Mouse (Mus musculus) heart, embryonic 11.5 days (tissue): Measurements from ENCODE around the gene Dynlrb2. TPM values are rescaled to one million over a fixed set of nuclear protein-coding genes. Genes with fewer than 3 reads are reported as not detected.

Source experiments
- ATAC-seq: fragments of 200-750 bp; cut with Nextera tagmentation; replicated peaks from 2 replicates; pipeline ENCODE4 v1.8.0; 2017; ENCODE audit warnings: moderate library complexity; ENCODE audit not compliant: insufficient number of reproducible peaks, low FRiP score, low TSS enrichment
- H3K27ac ChIP-seq: fragments of 300-500 bp; sonication (generic); 2 replicates; pipeline ENCODE4 v1.5.1; 2014; ENCODE audit warnings: mild to moderate bottlenecking, low read depth, low read length
- H3K27me3 ChIP-seq: fragments of 300-500 bp; sonication (generic); 2 replicates; pipeline ENCODE4 v1.6.1; 2014; ENCODE audit warnings: mild to moderate bottlenecking, low read length, mixed read lengths; ENCODE audit not compliant: control insufficient read depth, insufficient read depth
- H3K36me3 ChIP-seq: fragments of 300-500 bp; sonication (generic); 2 replicates; pipeline ENCODE4 v1.6.1; 2014; ENCODE audit warnings: mild to moderate bottlenecking, low read length, moderate library complexity, mixed read lengths; ENCODE audit not compliant: control insufficient read depth, insufficient read depth
- H3K4me1 ChIP-seq: fragments of 300-500 bp; sonication (generic); 2 replicates; pipeline ENCODE4 v1.6.1; 2014; ENCODE audit warnings: low read length; ENCODE audit not compliant: control insufficient read depth, insufficient read depth
- H3K4me2 ChIP-seq: fragments of 300-500 bp; sonication (generic); 2 replicates; pipeline ENCODE4 v1.6.1; 2014; ENCODE audit warnings: mild to moderate bottlenecking, moderate library complexity
- H3K4me3 ChIP-seq: fragments of 300-500 bp; sonication (generic); 2 replicates; pipeline ENCODE4 v1.5.1; 2014; ENCODE audit warnings: low read depth, low read length
- H3K9ac ChIP-seq: fragments of 300-500 bp; sonication (generic); 2 replicates; pipeline ENCODE4 v1.6.1; 2014; ENCODE audit warnings: mild to moderate bottlenecking, low read depth, low read length, moderate library complexity
- H3K9me3 ChIP-seq: fragments of 300-500 bp; sonication (generic); replicated peaks from 2 replicates; pipeline ENCODE4 v1.6.1; 2016; ENCODE audit warnings: low read length; ENCODE audit not compliant: control insufficient read depth
- WGBS: fragments of 180-500 bp; shearing (Covaris S2); extraction: QIAGEN DNeasy Blood & Tissue Kit; methylation state at CpG from one replicate; pipeline ENCODE4 v1.1.7; 2014; ENCODE audit not compliant: insufficient replicate concordance; 5-methylcytosine and 5-hydroxymethylcytosine counted together
- polyA plus RNA-seq: library from polyadenylated mRNA; unstranded; fragments of >200 nt; fragmentation: Nextera tagmentation; extraction: Ambion mirVana; gene quantifications from 2 replicates; pipeline ENCODE4 v1.2.1, GENCODE M21; 2014

The Dynlrb2 gene
- polyA plus RNA-seq = not detected in 2 replicates

DNA sequence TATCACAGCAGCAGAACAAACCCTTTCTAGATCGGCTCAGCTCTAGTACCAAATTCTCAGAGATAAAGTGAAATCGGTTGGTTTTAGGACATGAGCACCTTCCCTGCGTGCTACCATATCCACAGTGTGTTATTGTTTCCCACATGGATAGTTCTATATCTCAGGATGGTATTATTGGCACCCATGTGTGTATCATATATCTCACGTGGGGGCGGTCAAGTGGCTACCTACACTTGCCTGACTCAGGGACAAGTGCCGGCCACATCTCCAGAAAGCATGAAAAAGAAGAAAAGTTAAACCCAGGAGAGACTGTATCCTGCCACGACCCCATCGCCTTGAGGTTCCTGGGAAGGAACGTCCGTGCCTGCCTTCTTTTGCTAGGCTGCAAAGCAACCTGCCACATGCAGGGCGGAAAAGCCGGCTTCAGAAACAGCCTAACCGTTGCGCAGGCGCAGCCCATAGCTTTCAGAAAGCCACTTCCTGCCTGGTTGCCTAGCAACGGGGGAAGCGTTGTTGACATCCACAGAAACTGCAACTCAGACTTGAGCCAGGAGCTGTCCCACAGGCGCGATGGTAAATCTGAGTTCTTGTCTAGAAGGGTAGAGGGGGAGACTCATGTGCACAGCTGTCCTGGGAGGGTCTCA, at the start of gene Dynlrb2:
TSS of gene Dynlrb2 (plus strand) at position 498 of the 644 bp plus-strand sequence.
- peak; percentile 68; the same call in 1 of the 2 replicates for ATAC-seq
- Histone ChIP-seq H3K36me3 (no peaks in the 10 kb centered on the region), H3K27ac (no peak within 1 kb of the TSS), H3K4me3 (peak within 1 kb of the TSS; percentile 42), H3K9me3 (no peaks in the 10 kb centered on the region), H3K9ac (peak within 1 kb of the TSS; percentile 57), H3K4me2 (peak within 1 kb of the TSS; percentile 82), H3K4me1 (no peaks in the 10 kb centered on the region; the same call in 1 of the 2 replicates), H3K27me3 (no peaks in the 10 kb centered on the region)
- 8% methylated on average over 19 of the region's 19 CpGs for WGBS

DNA sequence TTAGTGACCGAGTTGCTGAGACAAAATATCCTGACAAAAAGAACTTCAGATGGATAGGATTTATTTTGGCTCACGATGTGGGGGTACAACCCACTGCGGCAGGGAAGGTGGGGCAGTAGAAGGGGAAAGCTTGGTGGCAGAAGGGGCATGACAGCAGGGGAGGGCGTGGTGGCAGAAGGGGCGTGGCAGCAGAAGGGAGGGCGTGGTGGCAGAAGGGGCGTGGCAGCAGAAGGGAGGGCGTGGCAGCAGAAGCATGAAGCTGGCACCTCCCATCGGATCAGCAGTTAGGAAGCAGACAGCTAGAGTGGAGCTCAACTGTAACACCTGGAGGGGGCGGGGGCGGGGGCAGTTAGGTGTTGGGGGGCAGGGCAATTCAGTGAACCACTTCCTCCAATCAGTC, 46.2 kb upstream of the Dynlrb2 start:
- H3K27ac ChIP-seq = no peak overlapping the region
- no peaks in the 10 kb centered on the region for H3K27me3 ChIP-seq
- H3K4me2 ChIP-seq = no peak overlapping the region
- no peak for ATAC-seq
- H3K36me3 ChIP-seq = no peaks in the 10 kb centered on the region
- H3K9me3 ChIP-seq = no peaks in the 10 kb centered on the region
- WGBS = 71% methylated on average over 9 of the region's 11 CpGs
- no peak overlapping the region for H3K4me3 ChIP-seq
- H3K9ac ChIP-seq = no peak overlapping the region
- no peaks in the 10 kb centered on the region for H3K4me1 ChIP-seq

DNA sequence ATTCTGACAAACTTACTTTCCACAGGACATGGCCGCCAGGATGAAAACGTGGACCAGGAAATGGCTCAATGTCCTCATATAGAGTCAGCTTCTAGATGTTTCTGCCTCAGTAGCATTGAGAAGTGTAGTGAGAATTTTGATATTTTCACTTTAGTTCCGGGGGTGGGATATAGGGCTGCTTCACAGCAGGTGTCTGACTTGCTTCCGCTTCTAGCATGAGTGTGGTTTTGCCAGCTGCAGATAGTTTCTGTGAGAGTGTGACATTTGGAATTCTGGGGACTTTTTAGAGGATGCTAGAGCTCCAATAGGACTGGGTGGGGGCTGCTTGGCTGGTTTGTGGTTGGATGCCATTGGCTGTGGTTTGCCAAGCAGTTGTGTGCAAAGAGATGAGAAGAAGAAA, 43.3 kb upstream of the Dynlrb2 start:
- no peak overlapping the region for H3K4me2 ChIP-seq
- ATAC-seq = no peak
- no peak overlapping the region for H3K9ac ChIP-seq
- no peak overlapping the region for H3K27ac ChIP-seq
- H3K4me1 ChIP-seq = no peaks in the 10 kb centered on the region
- H3K27me3 ChIP-seq = no peaks in the 10 kb centered on the region
- WGBS = 77% methylated on average over 4 of the region's 4 CpGs
- no peaks in the 10 kb centered on the region for H3K36me3 ChIP-seq
- no peak overlapping the region for H3K4me3 ChIP-seq
- H3K9me3 ChIP-seq = no peaks in the 10 kb centered on the region

DNA sequence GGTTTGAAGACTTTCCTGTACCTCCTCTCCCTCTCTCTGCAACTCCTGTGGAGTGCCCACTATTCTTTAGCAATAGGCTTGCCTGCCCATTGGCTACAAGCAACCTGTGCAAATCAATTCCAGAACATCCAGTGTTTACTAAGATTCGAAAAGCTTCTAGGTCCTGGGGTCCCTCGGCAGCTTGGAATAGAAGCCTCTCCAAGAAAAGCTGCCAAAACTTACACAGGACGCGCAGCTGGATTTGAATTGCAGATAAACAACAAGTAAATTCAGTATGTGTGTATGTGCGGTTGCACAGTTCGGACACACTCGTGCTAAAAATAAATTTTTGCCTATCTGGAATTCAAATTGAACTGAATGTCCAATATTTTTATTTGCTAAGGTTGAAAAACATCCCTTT, 38.2 kb upstream of the Dynlrb2 start:
- Histone ChIP-seq H3K27me3 (no peaks in the 10 kb centered on the region), H3K27ac (no peak overlapping the region), H3K36me3 (no peaks in the 10 kb centered on the region), H3K9me3 (no peaks in the 10 kb centered on the region), H3K4me2 (no peak overlapping the region), H3K4me1 (no peaks in the 10 kb centered on the region), H3K4me3 (no peak overlapping the region), H3K9ac (no peak overlapping the region)
- WGBS = 82% methylated on average over 7 of the region's 7 CpGs
- no peak for ATAC-seq

DNA sequence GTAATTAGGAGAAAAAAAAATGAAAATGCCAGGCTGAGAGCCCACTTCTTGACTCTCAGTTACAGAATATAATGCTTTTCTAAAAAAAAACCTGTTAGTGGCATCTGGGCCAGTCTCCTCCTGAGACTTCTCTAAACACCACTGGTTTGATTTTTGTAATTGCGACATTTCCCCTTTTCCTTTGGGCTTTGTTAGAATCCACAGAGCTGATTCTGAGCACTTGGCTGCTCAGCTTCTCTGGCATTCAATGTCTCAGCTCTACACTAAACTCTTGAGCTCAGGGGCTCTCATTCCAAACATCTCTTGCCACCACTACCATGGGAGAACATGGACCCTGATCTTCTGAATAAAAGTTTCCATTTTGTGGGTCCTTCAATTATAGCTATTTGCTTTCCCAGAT, 37.7 kb upstream of the Dynlrb2 start:
- no peak overlapping the region for H3K4me3 ChIP-seq
- no peaks in the 10 kb centered on the region for H3K9me3 ChIP-seq
- no peak for ATAC-seq
- no peak overlapping the region for H3K9ac ChIP-seq
- H3K4me2 ChIP-seq = no peak overlapping the region
- WGBS = 91% methylated on average over 1 of the region's 1 CpGs
- no peak overlapping the region for H3K27ac ChIP-seq
- no peaks in the 10 kb centered on the region for H3K27me3 ChIP-seq
- no peaks in the 10 kb centered on the region for H3K36me3 ChIP-seq
- H3K4me1 ChIP-seq = no peaks in the 10 kb centered on the region

DNA sequence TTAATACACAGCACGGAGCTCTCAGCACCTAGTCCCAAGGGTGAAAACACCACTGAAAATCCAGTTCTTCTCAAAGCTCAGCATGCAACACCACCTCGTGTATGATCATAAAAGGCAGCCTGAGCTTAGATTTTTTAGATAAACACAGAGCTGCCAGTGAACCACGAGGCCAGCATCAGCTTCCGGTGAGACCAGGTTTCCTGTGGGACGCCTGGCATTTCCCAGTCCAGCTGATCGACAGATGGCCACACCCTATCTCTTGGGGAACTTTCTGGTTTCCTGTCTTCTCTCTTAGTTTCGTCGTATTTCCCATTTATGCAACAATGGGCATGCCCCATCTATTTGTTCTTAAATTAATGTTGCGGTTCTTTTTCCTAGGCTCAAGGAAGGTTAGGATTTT, 26.8 kb upstream of the Dynlrb2 start:
- Histone ChIP-seq H3K9ac (no peak overlapping the region), H3K9me3 (no peaks in the 10 kb centered on the region), H3K4me2 (no peak overlapping the region), H3K36me3 (no peaks in the 10 kb centered on the region), H3K4me1 (no peaks in the 10 kb centered on the region), H3K4me3 (no peak overlapping the region), H3K27ac (no peak overlapping the region), H3K27me3 (no peaks in the 10 kb centered on the region)
- ATAC-seq = no peak
- 69% methylated on average over 9 of the region's 9 CpGs for WGBS

DNA sequence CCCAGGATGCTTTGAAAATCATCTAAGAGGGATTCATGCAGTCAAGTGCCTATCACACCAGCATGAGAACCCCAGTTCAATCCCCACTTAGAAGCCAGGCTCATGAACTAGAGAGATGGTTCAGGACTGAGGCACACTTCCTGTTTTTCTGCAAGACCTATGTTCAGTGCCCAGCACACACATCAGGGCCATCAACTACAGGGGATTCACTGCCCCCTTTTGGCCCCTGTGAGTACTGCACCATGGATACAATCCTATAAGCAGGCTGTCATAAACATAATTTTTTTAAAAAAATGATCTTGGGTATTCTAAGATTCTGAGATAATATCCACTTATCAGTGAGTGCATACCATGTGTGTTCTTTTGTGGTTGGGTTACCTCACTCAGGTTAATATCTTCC, 26.1 kb upstream of the Dynlrb2 start:
- Histone ChIP-seq H3K27ac (no peak overlapping the region), H3K27me3 (no peaks in the 10 kb centered on the region), H3K9ac (no peak overlapping the region), H3K4me2 (no peak overlapping the region), H3K4me1 (no peaks in the 10 kb centered on the region), H3K4me3 (no peak overlapping the region), H3K36me3 (no peaks in the 10 kb centered on the region), H3K9me3 (no peaks in the 10 kb centered on the region)
- ATAC-seq = no peak

DNA sequence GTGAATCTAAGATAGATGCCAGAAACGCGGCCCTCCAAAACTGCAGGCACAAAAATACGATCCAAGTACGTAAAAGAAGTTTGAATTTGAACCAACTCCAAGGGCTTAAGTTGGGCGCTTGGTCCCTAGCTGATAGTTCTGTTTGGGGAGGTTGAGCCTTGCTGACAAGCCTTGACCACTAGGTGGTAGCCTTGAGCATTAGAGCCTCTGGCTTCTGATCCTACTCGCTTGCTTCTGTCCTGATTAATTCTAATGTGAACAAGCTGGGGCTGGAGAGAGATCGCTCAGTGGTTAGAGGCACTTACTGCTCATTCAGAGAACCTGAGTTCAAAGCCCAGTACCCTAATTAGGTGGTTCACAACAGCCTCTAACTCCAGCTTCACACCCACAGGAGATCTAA, 23.9 kb upstream of the Dynlrb2 start:
- Histone ChIP-seq H3K36me3 (no peaks in the 10 kb centered on the region), H3K27ac (no peak overlapping the region), H3K4me3 (no peak overlapping the region), H3K9me3 (no peaks in the 10 kb centered on the region), H3K9ac (no peak overlapping the region), H3K4me1 (no peaks in the 10 kb centered on the region), H3K4me2 (no peak overlapping the region), H3K27me3 (no peaks in the 10 kb centered on the region)
- WGBS = 18% methylated on average over 7 of the region's 7 CpGs
- ATAC-seq = no peak

DNA sequence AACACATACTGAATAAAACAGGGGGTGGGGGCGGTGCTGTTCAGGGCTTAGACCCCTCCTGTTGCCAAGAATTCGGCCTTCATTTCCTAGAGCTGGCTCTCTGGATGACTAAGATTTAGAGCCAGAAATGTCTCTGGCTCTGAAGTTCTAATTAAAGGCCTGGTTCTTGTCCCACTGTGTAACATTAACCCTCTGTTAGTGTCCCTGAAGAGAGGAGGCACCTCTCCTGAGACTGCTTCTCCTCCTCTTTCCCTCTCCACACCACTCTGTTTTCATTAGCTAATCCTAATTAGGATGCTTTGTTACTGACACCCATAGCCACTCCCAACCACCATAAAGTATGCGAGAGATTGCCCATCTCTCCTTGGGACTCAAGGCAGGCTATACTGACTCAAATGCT, 22.0 kb upstream of the Dynlrb2 start:
- H3K9ac ChIP-seq = no peak overlapping the region
- H3K4me3 ChIP-seq = no peak overlapping the region
- 50% methylated on average over 3 of the region's 3 CpGs for WGBS
- ATAC-seq = no peak
- H3K4me2 ChIP-seq = no peak overlapping the region
- H3K27me3 ChIP-seq = no peaks in the 10 kb centered on the region
- H3K27ac ChIP-seq = no peak overlapping the region
- no peaks in the 10 kb centered on the region for H3K4me1 ChIP-seq
- H3K9me3 ChIP-seq = no peaks in the 10 kb centered on the region
- H3K36me3 ChIP-seq = no peaks in the 10 kb centered on the region
